Mouse (Mus musculus): Measurements from ENCODE around the gene Adamts8. TPM values are rescaled to one million over a fixed set of nuclear protein-coding genes. Genes with fewer than 3 reads are reported as not detected.

Gene Adamts8
- total RNA-seq (2021): 1 to 10 TPM; 4.0 to 4.6 TPM
- long read RNA-seq, experiment 1, partial matches to known transcripts: 1 of 5 reads
- long read RNA-seq, experiment 1, other reads (novel, unspliced or antisense): 0 of 5 reads
- long read RNA-seq, experiment 2, partial matches to known transcripts: 1 of 5 reads
- long read RNA-seq, experiment 2, other reads (novel, unspliced or antisense): 0 of 5 reads

DNA sequence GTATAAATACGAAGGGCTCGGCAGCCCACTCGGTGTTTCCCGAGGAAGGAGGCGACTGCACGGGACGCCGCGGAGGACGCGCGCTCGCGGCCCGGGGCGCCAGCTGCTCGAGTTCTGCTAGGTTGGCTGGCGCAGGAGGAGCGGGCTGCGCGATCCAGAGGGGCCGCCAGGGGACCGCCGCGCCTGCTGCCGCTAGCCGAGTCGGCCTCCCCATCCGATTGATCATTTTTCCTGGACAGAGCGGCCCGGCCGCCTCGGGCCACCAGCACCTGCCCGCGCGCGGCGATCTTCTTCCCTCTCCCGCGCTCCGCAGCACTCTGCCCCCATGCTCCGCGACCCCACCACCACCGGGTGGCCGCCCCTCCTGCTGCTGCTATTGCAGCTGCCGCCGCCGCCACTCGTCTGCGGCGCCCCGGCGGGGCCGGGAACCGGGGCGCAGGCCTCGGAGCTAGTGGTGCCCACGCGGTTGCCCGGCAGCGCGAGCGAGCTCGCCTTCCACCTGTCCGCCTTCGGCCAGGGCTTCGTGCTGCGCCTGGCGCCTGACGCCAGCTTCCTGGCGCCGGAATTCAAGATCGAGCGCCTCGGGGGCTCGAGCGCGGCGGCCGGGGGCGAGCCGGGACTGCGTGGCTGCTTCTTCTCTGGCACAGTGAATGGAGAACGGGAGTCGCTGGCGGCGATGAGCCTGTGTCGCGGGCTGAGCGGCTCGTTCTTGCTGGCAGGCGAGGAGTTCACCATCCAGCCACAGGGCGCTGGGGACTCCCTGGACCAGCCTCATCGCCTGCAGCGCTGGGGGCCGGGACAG is at the start of gene Adamts8:
Gene Adamts8 (plus strand): TSS at position 51 of the 802 bp plus-strand sequence.
- peak within 1 kb of the TSS; percentile 80 for H3K27ac ChIP-seq
- peak; percentile 74 for TF ChIP-seq CTCF (conservative IDR thresholded peaks at IDR 0.05)
- peak within 1 kb of the TSS; percentile 74 for H3K4me3 ChIP-seq
- peak in 1 of 2 experiments; percentile 40 for DNase-seq (ENCODE audit: low spot score in 2 of 2)

DNA sequence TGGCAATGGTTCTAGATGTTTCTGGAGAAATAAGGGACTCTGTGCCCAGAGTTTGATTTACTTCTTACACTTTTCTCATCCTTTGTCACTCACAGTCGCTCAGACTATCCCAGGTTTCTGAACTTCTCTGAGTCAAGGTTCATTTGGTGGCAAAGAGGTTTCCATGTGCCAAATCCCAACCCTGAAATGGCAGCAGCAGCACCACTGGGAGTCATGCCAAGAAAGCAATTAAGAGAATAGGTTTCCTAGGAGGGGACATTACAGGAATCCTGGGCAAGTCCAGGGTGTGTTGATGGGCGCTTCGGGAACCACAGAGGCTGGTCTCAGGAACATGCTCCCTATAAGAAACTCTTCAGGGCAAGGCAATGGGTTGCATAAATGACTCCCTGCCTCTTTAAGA is 46.7 kb upstream of the Adamts8 start:
- no peak for TF ChIP-seq CTCF (conservative IDR thresholded peaks at IDR 0.05)
- no peak overlapping the region for H3K4me3 ChIP-seq

DNA sequence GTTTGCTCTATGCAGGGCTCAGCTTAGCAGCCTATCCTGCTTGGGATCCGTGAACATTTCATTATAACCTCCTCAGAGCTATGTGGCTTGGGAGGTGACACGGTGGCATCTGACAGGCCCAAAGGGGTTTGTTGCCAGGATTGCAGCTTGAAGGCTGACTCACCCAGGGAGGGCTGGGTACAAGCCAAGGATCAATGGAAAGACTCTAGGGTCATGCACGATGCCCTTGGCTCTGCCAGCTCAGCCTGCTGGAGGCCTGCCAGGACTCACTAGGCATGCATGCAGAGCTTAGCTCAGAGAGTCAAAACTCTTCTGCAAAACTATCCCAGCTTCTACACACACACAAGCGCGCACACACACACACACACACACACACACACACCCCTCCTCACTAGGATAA is 45.6 kb upstream of the Adamts8 start:
- Histone ChIP-seq H3K27ac (no peak overlapping the region), H3K4me3 (no peak overlapping the region)
- TF ChIP-seq CTCF (conservative IDR thresholded peaks at IDR 0.05): no peak
- DNase-seq (ENCODE audit: low spot score in 2 of 2): peak in 1 of 2 experiments; percentile 19

More for the DNA sequence above, 46.7 kb upstream of the Adamts8 start:
- no peak overlapping the region for H3K27ac ChIP-seq
- no peak for DNase-seq (ENCODE audit: low spot score in 2 of 2)

DNA sequence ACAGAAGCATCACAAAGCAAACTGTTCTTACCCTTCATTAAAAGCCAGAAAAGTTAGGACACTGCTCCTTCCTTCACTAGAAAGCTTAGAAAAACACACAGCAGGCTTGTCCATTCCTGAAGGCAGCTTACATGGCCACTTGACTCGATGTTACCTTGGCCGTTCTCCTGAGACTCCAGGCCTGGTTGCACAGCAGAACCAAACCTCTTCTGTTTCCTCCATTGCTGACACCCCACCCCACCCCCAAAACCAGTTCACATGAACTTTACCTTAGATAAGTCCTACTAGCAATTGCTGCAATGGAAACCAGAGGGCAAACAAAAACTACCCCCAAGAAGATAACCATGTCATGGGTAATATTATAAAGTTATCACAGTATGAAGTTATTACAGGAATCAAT is 45.2 kb upstream of the Adamts8 start:
- Histone ChIP-seq H3K27ac (no peak overlapping the region), H3K4me3 (no peak overlapping the region)
- TF ChIP-seq CTCF (conservative IDR thresholded peaks at IDR 0.05): no peak
- DNase-seq (ENCODE audit: low spot score in 2 of 2): no peak

DNA sequence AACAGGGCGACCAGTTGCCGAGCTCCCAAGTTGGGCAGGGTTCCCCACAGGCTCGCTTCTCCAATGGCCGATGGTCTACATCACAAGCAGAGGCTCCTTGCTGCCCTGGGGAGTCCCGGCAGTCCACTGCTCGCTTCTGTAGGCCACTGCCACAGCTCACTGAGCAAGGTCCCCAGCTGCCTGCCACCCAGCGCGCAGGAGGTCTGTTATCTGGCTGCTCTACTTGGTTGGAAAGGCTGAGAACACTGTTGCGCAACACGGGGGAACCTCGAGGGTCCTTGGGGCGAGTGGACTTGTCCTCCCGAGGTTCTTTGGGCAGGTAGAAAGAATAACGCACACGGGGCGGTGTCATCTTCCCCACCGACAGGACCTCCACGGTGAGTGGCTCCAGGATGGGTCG is 40.2 kb upstream of the Adamts8 start:
- TF ChIP-seq CTCF (conservative IDR thresholded peaks at IDR 0.05): no peak
- no peak overlapping the region for H3K4me3 ChIP-seq

DNA sequence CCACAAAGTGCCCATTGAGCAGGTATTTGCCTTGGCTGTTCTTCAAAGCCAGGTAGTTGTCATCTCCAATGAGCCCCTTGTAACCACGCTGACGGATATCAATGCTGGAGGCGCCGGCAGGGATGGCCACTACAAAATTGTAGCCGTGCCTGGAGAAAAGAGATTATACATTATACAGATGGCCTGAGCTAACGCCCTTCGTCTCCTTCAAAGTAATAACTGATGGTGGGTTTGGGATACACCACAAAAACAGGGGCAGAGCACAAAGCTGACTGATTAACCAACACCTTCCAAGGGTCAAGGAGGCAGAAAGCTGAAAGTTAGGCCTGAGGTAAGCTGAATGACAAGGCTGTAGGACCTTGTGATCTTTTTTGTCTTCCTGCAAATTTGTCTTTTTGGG is 39.7 kb upstream of the Adamts8 start:
- no peak for DNase-seq (ENCODE audit: low spot score in 2 of 2)
- H3K4me3 ChIP-seq: no peak overlapping the region
- no peak overlapping the region for H3K27ac ChIP-seq
- no peak for TF ChIP-seq CTCF (conservative IDR thresholded peaks at IDR 0.05)

More for the DNA sequence above, 40.2 kb upstream of the Adamts8 start:
- no peak for DNase-seq (ENCODE audit: low spot score in 2 of 2)
- H3K27ac ChIP-seq: no peak overlapping the region

DNA sequence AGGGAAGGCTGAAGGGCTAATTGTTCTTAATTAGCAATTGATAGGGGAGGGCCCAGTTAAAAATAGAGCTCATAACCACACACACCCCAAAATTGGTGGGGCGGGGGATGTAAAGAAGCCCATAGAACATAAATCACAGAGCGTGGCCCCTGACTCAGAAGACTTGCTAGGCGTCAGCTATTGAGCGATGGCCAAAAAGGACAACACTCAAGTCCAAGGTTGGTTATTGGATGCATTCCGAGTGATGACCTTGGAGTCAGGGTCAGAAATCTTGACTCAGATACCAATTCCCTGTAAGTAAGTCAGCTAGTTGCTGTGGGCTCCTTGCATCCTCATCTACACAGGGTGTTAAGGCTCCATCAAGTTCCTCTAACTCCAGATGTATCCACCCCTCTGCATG is 39.1 kb upstream of the Adamts8 start:
- no peak overlapping the region for H3K4me3 ChIP-seq
- no peak for DNase-seq (ENCODE audit: low spot score in 2 of 2)
- TF ChIP-seq CTCF (conservative IDR thresholded peaks at IDR 0.05): no peak

DNA sequence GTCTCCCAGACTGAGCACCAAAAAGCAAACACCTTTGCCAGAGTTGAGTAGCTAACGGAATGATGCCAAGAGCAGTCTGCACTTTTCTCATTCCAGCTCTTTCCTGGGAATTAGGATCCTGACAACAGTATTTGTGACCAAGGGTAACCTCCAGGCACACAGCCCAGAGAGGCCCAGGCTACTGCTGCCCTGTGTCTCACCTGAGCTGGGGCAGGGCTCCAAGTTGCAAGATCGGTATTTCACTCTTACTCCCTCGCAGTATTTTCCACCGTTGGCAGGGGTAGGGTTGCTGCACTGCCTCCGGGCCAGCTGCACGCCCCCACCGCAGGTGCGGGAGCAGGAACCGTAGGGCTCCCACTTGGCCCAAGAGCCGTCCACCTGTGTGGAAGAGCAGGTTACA is 36.5 kb upstream of the Adamts8 start:
- H3K4me3 ChIP-seq: no peak overlapping the region
- no peak for DNase-seq (ENCODE audit: low spot score in 2 of 2)
- no peak for TF ChIP-seq CTCF (conservative IDR thresholded peaks at IDR 0.05)
- no peak overlapping the region for H3K27ac ChIP-seq

More for the DNA sequence above, 39.1 kb upstream of the Adamts8 start:
- H3K27ac ChIP-seq: no peak overlapping the region

DNA sequence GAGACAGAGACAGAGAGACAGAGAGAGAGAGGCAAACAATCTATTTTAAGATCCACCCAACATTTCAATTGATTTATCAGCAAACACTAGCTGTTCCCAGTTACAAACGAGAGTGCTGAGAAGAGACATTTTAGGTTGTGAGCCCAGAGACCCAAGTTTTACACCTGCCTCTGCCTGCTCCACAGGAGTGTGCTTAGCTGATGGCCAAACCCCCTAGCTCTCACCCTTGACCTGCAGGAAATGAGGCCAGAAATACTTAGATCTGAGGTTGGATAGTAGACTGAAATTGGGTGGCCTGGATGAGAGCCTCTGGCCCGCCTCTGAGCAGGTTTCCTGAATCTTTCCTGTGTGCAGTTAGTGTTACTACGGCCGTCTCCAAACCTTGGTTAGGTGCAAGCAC is 35.9 kb upstream of the Adamts8 start:
- Histone ChIP-seq H3K27ac (no peak overlapping the region), H3K4me3 (no peak overlapping the region)
- TF ChIP-seq CTCF (conservative IDR thresholded peaks at IDR 0.05): no peak
- no peak for DNase-seq (ENCODE audit: low spot score in 2 of 2)

DNA sequence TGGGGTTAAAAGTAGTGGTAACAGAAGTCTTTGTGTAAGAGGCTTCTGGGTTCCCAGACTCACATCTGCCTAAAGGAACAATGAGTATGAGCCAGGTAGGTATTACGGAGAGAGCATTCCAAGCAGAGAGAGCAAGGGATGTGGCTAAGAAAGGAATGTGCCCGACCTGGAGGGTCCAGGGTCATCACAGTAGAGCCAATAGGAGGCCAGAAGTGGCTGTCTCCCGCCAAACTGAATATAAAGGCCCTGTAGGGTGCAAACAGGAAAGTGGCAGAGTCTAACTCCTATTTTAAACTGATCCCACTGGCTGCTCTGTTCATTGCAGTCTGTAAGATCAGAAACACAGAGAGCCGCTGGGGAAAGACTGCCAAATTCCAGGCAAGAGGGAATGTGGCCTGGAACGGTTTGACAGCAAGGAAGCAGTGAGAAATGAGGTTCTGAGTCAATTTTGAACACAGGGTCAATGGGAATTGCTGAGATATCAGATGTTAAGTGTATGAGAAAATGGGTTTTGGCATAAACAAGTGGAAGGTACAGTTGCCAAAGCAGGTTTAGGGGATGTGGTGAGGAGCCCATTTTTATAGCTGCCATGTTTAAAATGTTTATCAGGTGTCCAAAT is 34.6 kb upstream of the Adamts8 start:
- no peak for DNase-seq (ENCODE audit: low spot score in 2 of 2)
- no peak overlapping the region for H3K27ac ChIP-seq
- no peak for TF ChIP-seq CTCF (conservative IDR thresholded peaks at IDR 0.05)
- H3K4me3 ChIP-seq: no peak overlapping the region

DNA sequence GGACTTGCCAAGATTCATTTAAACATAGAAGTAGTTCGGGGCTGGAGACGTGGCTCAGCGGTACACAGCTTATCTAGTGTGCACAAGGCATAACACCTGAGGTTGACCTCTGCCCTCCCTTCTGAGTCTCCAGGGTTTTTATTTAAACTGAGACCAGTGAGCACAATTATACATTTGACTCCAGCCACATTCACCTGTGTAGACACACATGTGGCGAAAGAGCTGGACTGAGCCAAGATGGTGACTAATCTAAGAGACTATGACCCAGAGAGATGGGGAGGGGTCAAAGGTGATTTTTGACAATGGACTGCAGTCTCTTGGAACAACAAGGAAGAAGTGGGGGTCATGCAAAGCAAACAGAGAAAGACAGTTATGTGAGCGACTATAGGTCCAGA is 34.1 kb upstream of the Adamts8 start:
- H3K27ac ChIP-seq: no peak overlapping the region
- no peak for TF ChIP-seq CTCF (conservative IDR thresholded peaks at IDR 0.05)
- H3K4me3 ChIP-seq: no peak overlapping the region
- no peak for DNase-seq (ENCODE audit: low spot score in 2 of 2)

DNA sequence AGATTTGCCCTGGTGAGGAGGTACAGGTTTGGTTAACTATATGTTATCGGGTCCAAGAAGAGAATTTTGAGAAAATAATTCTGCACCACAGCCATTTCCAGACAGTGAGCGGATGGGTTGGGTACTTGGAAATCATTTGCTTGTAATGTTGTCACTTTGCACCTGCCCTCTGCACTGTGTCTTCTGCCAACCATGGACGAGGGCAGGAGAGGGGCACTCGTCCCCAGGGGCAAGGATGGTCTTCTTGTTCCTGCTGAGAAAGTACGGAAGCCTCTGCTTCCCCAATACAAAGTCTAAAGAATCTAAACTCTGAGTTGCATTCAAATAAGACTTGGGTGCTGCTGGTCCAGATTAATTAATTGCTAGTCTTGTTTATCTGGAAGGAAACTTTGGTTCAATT is 33.4 kb upstream of the Adamts8 start:
- no peak overlapping the region for H3K4me3 ChIP-seq
- TF ChIP-seq CTCF (conservative IDR thresholded peaks at IDR 0.05): no peak
- no peak overlapping the region for H3K27ac ChIP-seq
- no peak for DNase-seq (ENCODE audit: low spot score in 2 of 2)

DNA sequence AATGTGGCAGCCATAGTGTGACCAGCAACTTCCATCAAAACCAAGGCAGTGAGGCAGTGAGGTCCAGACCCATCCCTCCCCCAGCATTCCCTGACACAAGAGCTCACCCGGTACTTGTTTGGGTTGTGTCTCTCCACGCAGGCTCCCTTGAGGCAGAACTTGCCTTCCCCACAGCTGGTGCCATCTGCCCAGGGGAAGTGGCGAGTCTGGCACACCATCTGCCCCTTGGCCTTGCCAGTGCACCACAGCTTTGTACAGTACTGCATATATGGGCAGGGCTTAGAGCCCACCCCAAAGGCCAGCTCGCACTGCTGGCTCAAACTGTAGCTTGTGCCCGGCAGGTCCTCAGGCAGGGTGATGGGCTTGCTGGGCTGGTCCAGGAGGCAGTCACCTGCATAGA is 31.9 kb upstream of the Adamts8 start:
- no peak for DNase-seq (ENCODE audit: low spot score in 2 of 2)
- no peak overlapping the region for H3K27ac ChIP-seq
- no peak overlapping the region for H3K4me3 ChIP-seq
- TF ChIP-seq CTCF (conservative IDR thresholded peaks at IDR 0.05): no peak

Data from layer of hippocampus, adult 2 months (tissue).